Mouse (Mus musculus) hindbrain, postnatal 0 days (tissue): Measurements from ENCODE around the gene Nat8f5. TPM values are rescaled to one million over a fixed set of nuclear protein-coding genes. Genes with fewer than 3 reads are reported as not detected.
A peak's percentile ranks its signal among the peaks of the same experiment; 100 is the strongest.
"Not testable (repeated sequence)": the region's sequence is repeated elsewhere in the genome, so short reads cannot be mapped to it uniquely, and the experiment has no call there.

ENCODE experiments used
- ATAC-seq: fragments of 200-750 bp; cut with Nextera tagmentation; 2 replicates; pipeline ENCODE4 v1.8.0; 2017; ENCODE audit warnings: mild to moderate bottlenecking, moderate TSS enrichment, moderate library complexity
- DNase-seq: peaks from one replicate; pipeline ENCODE4 v3.0.0-alpha.2; 2015; ENCODE audit warnings: low spot score
- H3K27ac ChIP-seq: fragments of 300-500 bp; sonication (generic); 2 replicates; pipeline ENCODE4 v1.5.1; 2014; ENCODE audit warnings: mild to moderate bottlenecking
- H3K27me3 ChIP-seq: fragments of 300-500 bp; sonication (generic); 2 replicates; pipeline ENCODE4 v1.6.1; 2014; ENCODE audit warnings: low read length, mixed read lengths; ENCODE audit not compliant: insufficient read depth
- H3K36me3 ChIP-seq: fragments of 300-500 bp; sonication (generic); 2 replicates; pipeline ENCODE4 v1.6.1; 2014; ENCODE audit warnings: low read length, mixed read lengths; ENCODE audit not compliant: insufficient read depth
- H3K4me1 ChIP-seq: fragments of 300-500 bp; sonication (generic); 2 replicates; pipeline ENCODE4 v1.6.1; 2014; ENCODE audit warnings: antibody characterized with exemption, low read length, mixed read lengths; ENCODE audit not compliant: insufficient read depth
- H3K4me2 ChIP-seq: fragments of 300-500 bp; sonication (generic); 2 replicates; pipeline ENCODE4 v1.6.1; 2014; ENCODE audit warnings: low read depth, mild to moderate bottlenecking, low read length, moderate library complexity, mixed read lengths
- H3K4me3 ChIP-seq: fragments of 300-500 bp; sonication (generic); 2 replicates; pipeline ENCODE4 v1.5.1; 2014; ENCODE audit warnings: low read length
- H3K9ac ChIP-seq: fragments of 300-500 bp; sonication (generic); replicated peaks from 2 replicates; pipeline ENCODE4 v1.6.1; 2014; ENCODE audit warnings: mild to moderate bottlenecking, low read length, moderate library complexity, mixed read lengths
- H3K9me3 ChIP-seq: fragments of 300-500 bp; sonication (generic); 2 replicates; pipeline ENCODE4 v1.6.1; 2016; ENCODE audit warnings: low read length, mixed read lengths
- CTCF ChIP-seq: IDR thresholded peaks from 2 replicates; pipeline ENCODE4 v1.5.1; 2016; ENCODE audit warnings: antibody characterized with exemption, control low read depth, low read depth
- WGBS: fragments of 180-500 bp; shearing (Covaris S2); extraction: QIAGEN DNeasy Blood & Tissue Kit; methylation state at CpG from one replicate; pipeline ENCODE4 v1.1.7; 2014; 5-methylcytosine and 5-hydroxymethylcytosine counted together
- polyA plus RNA-seq: library from polyadenylated mRNA; unstranded; fragments of >200 nt; fragmentation: Nextera tagmentation; extraction: Ambion mirVana; gene quantifications from 2 replicates; pipeline ENCODE4 v1.2.1, GENCODE M21; 2015
- total RNA-seq: library from RNA; depleted of rRNA; stranded (reverse); fragments of >200 nt; gene quantifications from 2 replicates; pipeline ENCODE4 v1.2.3, GENCODE M21; 2014; rRNA removed

Gene Nat8f5
- total RNA-seq: 0.72 and 1.9 TPM in 2 replicates
- polyA plus RNA-seq: 0.54 and 0.73 TPM in 2 replicates

DNA sequence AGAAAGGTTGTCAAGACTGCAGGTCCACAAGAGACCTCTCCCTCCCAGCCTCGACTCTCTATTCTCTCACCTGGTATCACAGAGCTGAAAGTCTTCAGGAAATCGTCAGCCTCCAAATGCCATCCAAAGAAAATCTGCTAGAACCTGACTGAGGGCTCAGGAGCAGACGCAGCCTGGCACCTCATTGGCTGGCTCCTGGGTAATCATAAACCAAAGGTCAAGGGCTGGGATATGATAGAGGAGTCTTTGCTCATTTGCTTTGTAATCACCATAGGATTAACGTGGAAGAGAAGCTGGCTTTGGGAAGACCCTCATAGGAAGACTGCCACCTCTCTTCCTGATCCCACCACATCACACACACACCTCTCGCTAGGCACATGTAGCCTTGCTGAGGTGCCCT lies at the start of gene Nat8f5, which contains the start of gene Nat8f6:
Gene Nat8f5, minus strand, starts transcription at position 136 of the 400 bp plus-strand sequence.
Gene Nat8f6, minus strand, starts transcription at position 118 of the 400 bp plus-strand sequence.
- no peak within 1 kb of the TSS for H3K4me2 ChIP-seq
- WGBS: 93% methylated on average over 5 of the region's 5 CpGs
- TF ChIP-seq CTCF: no peak
- DNase-seq: no peak
- H3K4me3 ChIP-seq: no peak within 1 kb of the TSS
- ATAC-seq: no peak
- H3K9me3 ChIP-seq: no peaks in the 10 kb centered on the region
- H3K27me3 ChIP-seq: no peaks in the 10 kb centered on the region
- no peak within 1 kb of the TSS for H3K27ac ChIP-seq
- H3K9ac ChIP-seq: no peak within 1 kb of the TSS
- no peaks in the 10 kb centered on the region for H3K4me1 ChIP-seq
- H3K36me3 ChIP-seq: no peaks in the 10 kb centered on the region

DNA sequence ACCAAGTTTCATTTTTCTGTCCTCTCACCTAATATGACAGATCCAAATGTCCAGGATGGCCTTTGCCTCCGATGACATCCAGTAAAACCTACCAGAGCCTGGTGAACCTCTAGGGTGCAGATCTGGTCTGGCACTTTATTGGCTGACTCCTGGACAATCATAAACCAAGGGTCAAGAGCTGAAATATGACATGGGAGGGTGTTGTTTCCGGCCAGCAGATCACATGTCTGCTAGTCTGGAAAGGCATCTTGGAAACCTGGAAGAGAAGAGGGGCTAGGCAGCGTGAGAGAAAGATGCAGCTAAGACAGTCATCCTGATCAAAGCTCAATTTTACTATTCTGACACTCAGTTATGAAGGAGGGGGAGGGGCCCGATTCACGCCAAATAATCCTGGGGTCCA lies 48.2 kb upstream of the Nat8f5 start, which contains the start of gene Nat8f2:
Gene Nat8f2, minus strand, starts transcription at position 153 of the 400 bp plus-strand sequence.
- not testable (repeated sequence) for ATAC-seq, DNase-seq, H3K4me2 ChIP-seq, H3K4me1 ChIP-seq, H3K36me3 ChIP-seq, H3K4me3 ChIP-seq, H3K27ac ChIP-seq, H3K9ac ChIP-seq, H3K9me3 ChIP-seq, H3K27me3 ChIP-seq
- 82% methylated on average over 5 of the region's 5 CpGs for WGBS

DNA sequence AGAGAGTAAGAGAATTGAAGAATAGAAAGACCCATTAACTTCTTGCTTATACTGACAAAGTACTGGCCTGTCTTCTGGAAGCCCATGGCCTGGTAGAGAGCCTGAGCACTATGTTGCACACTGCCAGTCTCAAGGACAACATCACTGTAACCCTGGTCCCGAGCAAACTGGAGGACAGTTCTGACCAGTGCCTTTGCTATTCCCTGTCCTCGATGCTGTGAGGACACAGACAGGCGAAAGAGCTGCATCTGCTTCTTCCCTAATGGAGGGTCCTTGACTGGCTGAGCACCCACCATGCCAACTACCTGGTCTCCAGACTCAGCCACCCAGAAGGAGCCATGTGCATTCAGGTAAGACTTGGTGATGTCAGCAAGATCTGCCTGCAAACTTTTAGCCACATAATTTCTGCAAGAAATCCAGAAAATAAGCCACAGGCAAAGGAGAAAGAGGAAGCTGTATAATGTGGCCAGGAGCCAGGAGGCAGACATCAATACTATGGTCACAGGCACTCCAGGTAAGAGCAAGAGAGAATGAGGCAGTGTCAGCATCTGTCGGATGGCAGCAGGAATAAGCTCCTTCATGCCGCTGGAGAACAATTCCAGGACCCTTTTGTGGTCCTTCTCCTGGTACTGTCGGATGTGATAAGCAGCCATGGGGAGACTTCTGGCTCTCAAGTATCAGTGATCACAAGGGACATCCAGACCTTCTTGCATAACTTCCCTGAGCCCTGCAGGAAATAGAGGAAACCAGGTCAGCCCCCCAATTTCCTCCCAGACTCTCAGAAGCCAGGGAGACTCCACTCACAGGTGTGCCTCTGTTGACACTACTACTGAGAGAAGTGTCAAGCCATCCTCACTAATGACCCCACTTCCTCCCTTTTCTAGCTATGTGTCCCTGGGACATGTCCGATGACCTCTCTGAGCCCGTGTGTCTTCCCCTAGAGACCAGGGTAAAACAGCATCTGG lies 47.2 kb upstream of the Nat8f5 start:
- H3K27ac ChIP-seq: no peak overlapping the region
- no peaks in the 10 kb centered on the region for H3K36me3 ChIP-seq
- TF ChIP-seq CTCF: no peak
- no peak overlapping the region for H3K4me2 ChIP-seq
- WGBS: 81% methylated on average over 8 of the region's 8 CpGs
- H3K9me3 ChIP-seq: no peaks in the 10 kb centered on the region
- no peak overlapping the region for H3K4me3 ChIP-seq
- DNase-seq (no peak), ATAC-seq (no peak)
- H3K27me3 ChIP-seq: no peaks in the 10 kb centered on the region
- H3K9ac ChIP-seq: no peak overlapping the region
- H3K4me1 ChIP-seq: no peaks in the 10 kb centered on the region

DNA sequence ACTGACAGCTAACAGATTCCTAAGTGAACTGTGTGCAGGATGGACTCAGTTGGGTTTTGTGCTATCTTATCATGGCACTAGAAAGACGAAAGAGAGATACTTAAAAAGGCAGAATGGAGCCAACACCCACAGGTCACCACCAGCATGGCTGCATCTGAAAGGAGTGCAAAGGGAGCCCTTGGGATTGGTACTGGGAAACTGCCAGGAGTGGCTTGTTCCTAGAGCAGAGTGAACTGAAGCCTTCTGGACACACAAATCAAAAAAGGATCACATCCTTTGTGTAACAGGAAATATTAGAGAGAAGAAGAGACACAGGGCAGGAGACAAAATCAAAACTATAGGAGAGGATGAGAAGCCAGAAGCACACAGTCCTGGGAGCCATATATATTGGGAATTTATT lies 46.2 kb upstream of the Nat8f5 start:
- 67% methylated on average over 1 of the region's 1 CpGs for WGBS
- not testable (repeated sequence) for ATAC-seq

DNA sequence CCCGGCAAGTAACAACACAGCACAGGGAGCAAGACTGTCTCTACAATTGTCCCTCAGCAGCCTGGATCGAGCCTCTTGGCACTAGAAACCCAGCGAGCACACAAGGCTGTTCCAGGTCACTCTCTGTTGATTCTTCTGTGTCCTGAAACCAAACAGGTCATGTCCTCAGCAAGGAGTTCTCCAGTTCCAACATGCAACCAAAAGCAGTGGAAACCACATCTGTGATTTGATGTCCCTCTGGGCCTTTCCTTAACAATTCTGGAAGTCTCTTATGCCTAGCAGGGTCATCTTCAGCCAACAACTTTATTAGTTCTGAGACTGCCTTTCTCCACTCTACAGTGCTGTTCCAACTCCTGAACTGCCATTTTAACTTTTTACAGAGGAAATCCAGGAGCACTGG lies 45.4 kb upstream of the Nat8f5 start:
- not testable (repeated sequence) for H3K36me3 ChIP-seq, H3K27me3 ChIP-seq, H3K4me2 ChIP-seq, ATAC-seq, DNase-seq, H3K4me1 ChIP-seq, H3K9me3 ChIP-seq, H3K9ac ChIP-seq, H3K27ac ChIP-seq, H3K4me3 ChIP-seq
- WGBS: 84% methylated on average over 3 of the region's 3 CpGs

More for the DNA sequence above, 46.2 kb upstream of the Nat8f5 start:
- not testable (repeated sequence) for H3K9ac ChIP-seq, H3K36me3 ChIP-seq, DNase-seq, H3K4me2 ChIP-seq, H3K4me1 ChIP-seq, H3K27me3 ChIP-seq, H3K27ac ChIP-seq, H3K9me3 ChIP-seq, H3K4me3 ChIP-seq

DNA sequence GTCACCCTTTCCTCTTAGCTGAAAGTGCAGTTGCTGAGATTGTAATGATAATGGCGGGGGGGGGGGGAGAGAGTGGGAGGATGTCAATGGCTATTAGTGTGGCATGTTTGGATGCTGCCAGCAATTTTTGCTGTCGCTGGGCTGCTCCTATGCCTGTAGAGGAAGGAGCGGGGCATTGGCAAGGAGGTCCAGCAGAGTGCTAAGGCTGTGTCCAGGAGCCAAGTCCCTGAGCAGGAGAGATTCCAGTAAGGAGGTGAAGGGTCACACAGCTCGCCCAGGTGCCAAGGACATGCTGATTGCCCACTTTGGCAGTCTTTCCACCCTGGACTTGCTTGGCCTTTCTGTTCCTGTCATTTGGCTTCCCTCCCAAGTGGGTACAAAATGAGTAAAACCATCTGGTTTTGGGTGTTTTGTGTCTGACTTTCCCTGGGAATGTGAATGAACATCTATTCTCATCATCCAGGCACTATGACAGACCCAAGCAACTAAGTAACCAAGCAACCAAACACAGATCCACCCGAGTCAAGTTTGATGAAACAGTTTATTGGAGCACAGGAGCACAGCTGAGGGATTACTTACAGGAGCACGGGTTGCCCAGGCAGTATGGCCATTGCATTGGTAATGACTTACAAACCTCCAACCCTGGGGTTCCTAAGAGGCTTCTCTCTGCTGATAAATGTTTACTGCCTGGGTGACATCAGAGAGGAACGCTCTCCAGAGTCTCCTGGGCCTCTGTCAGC lies 44.3 kb upstream of the Nat8f5 start:
- not testable (repeated sequence) for H3K4me1 ChIP-seq, H3K36me3 ChIP-seq, H3K9ac ChIP-seq, H3K27ac ChIP-seq, H3K27me3 ChIP-seq, H3K9me3 ChIP-seq, H3K4me3 ChIP-seq, H3K4me2 ChIP-seq
- DNase-seq (peak; percentile 43), ATAC-seq (peak; percentile 76)
- WGBS: 45% methylated on average over 4 of the region's 7 CpGs
